Mouse (Mus musculus): ENCODE results near the gene Ica1.
A peak's percentile ranks its signal among the peaks of the same experiment; 100 is the strongest.

Gene Ica1

GRCm38 (mm10) chr6:8778296-8778649 lies at the start of gene Ica1:
TSS of gene Ica1 (minus strand) at chr6:8778488.
- DNase-seq (ENCODE audit: low spot score) = peak; percentile 34

DNA sequence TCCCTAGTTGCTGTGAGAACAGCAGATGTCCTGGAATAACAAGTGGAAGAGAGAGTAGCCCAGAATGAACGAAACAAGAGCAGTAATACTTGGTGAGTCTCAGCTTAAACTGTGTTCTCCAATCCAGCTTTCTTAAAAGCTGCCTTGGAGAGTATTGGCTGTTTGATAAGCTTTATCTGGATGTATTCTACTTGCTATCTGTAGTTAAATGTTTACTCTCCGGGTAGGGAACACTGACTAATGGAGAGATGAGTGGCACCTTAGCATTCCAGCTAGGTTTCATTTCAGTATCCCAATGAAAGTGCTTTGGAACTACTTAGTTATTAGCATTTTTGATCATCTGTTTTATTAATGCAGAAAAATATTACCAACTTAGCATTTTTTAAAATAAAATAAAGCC lies 41.6 kb upstream of the Ica1 start:
- no peak for DNase-seq (ENCODE audit: low spot score)

DNA sequence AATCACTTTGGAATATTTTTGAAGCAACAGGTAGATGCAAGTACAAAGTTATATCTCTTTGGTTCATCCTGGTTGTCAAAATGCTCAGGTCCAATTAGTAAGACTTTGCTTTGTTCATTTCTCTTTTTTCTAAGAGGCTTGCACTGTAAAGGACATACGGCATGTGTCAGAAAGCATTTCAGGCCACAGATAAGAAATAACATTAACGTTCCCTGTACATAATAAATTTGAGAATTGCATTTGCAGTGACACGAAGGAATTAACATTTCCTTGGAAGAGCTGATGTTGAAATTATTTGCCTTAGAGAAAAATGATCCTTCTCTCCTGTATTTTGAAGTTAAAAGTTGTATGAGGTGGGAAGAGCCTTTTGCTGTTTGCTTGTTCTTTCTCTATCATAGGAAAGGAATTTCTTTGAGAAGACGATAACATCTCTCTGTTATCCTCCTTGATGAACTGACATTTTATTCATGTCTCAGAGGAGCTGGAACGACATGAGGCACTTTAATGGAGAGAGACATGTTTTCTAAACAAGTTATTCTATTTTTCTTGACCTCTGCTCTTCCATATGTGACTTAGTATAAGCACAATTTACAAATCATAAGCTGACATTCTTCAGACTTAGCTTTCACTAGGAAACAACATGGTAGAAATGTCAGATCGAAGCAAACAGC lies 36.2 kb upstream of the Ica1 start:
- no peak for DNase-seq (ENCODE audit: low spot score)

- DNase-seq (ENCODE audit: low spot score) = no peak
Measured at GRCm38 (mm10) chr6:8802561-8803150, 24.4 kb upstream of the Ica1 start.

- DNase-seq (ENCODE audit: low spot score) = no peak
Measured at GRCm38 (mm10) chr6:8792385-8792784, 14.1 kb upstream of the Ica1 start.

GRCm38 (mm10) chr6:8791781-8792180 lies 13.5 kb upstream of the Ica1 start:
- no peak for DNase-seq (ENCODE audit: low spot score)

DNA sequence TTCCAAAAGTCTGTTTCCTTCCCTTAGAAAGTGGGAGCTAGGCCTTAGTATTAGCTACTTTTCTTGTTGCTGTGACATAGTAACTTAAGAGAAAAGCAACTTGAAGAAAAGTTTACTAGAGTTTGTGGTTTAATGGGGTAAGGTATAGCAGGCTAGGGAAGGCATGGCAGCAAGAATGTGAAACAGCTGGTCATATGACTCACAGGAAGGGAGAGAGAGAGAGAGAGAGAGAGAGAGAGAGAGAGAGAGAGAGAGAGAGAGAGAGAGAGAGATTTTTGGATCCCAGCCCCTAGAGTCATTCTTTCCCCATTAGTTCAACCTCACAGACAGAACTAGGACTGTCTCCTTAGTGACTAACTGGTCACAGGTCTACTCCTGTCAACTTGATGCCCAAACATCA lies 2.3 kb upstream of the Ica1 start:
- no peak for DNase-seq (ENCODE audit: low spot score)

GRCm38 (mm10) chr6:8777411-8778295 lies 635 bp downstream of the Ica1 start:
- DNase-seq (ENCODE audit: low spot score) = peak; percentile 78

- DNase-seq (ENCODE audit: low spot score) = no peak
Measured at GRCm38 (mm10) chr6:8771539-8771938, 6.7 kb downstream of the Ica1 start.

DNA sequence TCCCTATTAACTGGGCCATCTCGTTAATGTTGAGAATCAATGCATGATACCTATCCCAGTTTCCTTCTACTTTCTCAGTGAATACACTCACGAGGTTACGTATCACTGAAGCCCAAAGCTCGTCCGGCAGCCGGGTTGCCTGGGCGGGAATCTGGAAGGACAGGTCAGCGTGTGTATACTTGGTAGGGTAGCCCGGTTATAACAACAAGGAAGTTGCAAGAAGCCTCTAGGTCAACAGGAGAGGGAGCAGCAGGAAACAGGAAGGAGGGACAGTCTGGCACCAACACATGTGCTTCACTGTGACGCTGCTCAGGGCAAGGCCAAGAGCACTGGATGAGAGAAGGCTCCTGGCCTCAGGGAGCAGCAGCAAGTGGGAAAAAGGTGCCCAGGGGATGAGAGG lies 7.9 kb downstream of the Ica1 start:
- DNase-seq (ENCODE audit: low spot score) = peak; percentile 4

DNA sequence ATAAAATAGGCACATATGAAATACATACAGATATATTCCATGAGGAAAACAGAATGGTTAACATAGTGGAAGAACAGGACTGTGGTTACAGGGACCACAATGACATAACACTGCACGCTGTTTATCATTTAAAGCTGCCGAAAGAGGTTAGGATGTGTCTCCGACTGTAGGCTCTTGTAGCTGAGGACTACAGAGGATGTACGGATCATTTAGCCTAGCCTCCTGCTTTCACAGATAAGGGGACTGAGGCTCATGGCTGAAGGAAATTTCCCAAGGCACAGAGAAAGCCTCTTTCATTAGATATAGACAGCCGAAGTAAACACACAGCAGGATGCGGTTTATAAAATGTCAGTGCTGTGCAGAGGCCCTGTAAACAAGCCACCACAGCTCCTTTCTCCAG lies 8.5 kb downstream of the Ica1 start:
- no peak for DNase-seq (ENCODE audit: low spot score)

- no peak for DNase-seq (ENCODE audit: low spot score)
Measured at GRCm38 (mm10) chr6:8766652-8767051, 11.6 kb downstream of the Ica1 start.

- DNase-seq (ENCODE audit: low spot score) = no peak
Measured at GRCm38 (mm10) chr6:8765801-8766200, 12.5 kb downstream of the Ica1 start.

GRCm38 (mm10) chr6:8765064-8765463 lies 13.2 kb downstream of the Ica1 start:
- no peak for DNase-seq (ENCODE audit: low spot score)

GRCm38 (mm10) chr6:8760708-8761294 lies 17.5 kb downstream of the Ica1 start:
- no peak for DNase-seq (ENCODE audit: low spot score)

DNA sequence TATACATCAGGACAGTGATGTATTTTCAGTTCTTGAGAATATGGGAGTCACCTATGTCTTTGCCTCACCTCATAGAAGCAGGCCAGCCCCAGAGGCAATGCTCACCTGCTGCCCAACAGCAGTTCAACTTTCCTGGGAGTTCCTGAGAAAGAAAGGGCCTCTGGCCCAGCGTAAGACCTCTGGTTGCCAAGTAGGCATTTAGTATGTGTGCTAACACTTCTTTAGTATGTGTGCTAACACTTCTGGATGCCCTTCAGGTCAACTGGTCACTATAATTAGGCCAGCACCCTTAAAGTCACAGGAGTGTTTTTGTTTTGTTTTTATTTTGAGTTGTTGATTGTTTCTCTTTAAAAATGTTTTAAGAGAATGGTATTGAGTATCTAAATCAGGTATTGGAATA lies 18.4 kb downstream of the Ica1 start:
- no peak for DNase-seq (ENCODE audit: low spot score)

DNA sequence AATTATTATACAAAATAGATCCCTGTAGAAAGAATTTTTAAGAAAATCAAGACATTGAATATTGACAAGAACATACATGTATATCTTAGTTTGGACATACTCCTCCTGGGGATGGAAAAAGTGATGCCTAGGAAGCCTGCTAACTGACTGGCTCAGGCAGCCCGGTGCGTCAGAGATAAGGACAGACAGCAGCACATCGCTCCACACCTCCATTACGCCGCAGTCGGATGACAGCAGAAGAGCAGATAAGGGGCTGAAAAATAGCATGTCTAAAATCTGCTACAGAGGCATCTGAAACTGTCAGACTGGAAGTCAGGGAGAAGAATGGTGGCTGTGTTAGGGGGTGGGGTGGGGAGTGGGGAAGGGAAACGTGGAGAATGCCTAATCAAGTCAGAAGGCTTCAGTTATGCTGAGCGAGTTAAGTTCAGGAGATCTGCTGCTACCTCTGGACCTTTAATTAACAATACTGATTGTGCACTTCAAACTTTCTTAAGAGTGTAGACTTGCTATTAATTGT lies 22.5 kb downstream of the Ica1 start:
- no peak for DNase-seq (ENCODE audit: low spot score)

DNA sequence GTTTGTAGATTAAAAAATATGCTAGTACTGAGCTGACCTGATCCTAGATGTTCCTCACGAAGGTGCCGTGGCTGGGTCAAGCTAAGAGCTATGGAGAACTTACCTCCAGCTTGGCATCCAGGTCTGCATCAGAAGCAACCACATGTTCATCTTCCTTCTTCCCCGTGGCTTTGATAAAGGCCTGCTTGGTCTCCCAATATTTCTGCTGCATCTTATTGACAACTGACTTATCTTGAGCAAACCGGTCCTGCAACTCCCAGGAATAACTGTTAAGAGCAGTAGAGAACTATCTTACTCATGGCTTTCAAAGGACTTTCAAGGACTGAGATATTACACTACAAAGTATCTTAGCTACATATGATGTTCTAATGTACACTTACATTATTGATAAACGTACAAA lies 23.8 kb downstream of the Ica1 start:
- DNase-seq (ENCODE audit: low spot score) = no peak

DNA sequence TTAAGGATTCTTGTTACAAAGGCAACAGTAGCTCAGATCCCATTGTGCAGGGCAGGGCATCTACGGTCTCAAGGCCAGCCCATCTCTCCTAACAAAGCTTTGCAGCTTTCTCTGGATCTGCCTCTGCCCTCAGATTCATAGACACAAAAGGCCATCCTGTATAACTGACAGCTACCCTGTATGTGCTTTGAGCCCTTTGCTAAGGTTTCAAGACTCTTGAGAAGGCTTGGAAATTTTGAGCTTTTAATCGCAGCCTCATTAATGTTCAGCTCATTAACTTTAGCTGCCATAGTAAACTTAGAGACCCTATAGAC lies 24.6 kb downstream of the Ica1 start:
- DNase-seq (ENCODE audit: low spot score) = no peak

GRCm38 (mm10) chr6:8752984-8753722 lies 25.1 kb downstream of the Ica1 start:
- DNase-seq (ENCODE audit: low spot score) = no peak

GRCm38 (mm10) chr6:8744886-8745285 lies 33.4 kb downstream of the Ica1 start:
- no peak for DNase-seq (ENCODE audit: low spot score)

- DNase-seq (ENCODE audit: low spot score) = no peak
Measured at GRCm38 (mm10) chr6:8744273-8744785, 34.0 kb downstream of the Ica1 start.
